Mouse (Mus musculus) NIH3T3 (cell line): ENCODE data around the gene Plppr5.

Experiments used
- DNase-seq: peaks from one replicate; pipeline ENCODE4 v3.0.0-alpha.2; 2012; ENCODE audit warnings: low read depth

Plppr5 gene

DNA sequence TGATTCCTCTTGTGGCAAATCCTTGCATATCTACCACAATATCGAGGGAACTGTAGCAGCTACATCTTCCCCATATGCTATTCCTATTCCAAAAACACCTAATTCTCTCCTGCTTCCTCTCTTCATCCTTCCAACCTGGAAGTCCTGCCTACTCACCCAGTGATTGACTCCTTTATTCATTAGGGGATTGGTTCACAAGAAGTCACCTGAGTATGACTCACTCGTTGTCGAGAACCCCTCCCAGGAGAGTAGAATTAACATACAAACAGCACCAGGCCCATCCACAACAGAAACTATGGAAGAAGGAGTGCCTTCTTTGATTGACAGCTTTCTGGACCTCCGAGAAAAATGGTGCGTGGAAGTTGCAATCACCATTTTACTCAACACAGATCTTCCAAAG is 121.7 kb downstream of the Plppr5 start:
- DNase-seq = peak; percentile 38

DNA sequence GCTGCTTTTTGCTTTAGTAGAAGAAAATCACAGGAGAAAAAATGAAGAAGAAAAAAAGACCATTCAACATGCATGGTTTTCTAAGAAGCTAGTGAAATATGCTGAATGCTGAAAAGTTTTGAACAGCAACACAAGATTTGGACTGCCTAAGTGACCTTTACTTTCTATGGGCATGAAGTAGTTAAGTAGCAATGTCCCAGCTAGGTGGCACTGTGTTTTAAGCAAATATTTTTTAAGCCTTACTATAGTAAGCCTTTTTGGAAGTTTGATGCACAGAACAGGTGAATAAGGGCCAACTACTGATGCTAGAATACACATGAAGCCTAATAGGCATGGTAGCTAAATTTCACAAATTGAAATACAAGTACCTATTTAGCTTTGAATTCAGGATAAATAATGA is 134.2 kb downstream of the Plppr5 start:
- DNase-seq = peak; percentile 16

DNA sequence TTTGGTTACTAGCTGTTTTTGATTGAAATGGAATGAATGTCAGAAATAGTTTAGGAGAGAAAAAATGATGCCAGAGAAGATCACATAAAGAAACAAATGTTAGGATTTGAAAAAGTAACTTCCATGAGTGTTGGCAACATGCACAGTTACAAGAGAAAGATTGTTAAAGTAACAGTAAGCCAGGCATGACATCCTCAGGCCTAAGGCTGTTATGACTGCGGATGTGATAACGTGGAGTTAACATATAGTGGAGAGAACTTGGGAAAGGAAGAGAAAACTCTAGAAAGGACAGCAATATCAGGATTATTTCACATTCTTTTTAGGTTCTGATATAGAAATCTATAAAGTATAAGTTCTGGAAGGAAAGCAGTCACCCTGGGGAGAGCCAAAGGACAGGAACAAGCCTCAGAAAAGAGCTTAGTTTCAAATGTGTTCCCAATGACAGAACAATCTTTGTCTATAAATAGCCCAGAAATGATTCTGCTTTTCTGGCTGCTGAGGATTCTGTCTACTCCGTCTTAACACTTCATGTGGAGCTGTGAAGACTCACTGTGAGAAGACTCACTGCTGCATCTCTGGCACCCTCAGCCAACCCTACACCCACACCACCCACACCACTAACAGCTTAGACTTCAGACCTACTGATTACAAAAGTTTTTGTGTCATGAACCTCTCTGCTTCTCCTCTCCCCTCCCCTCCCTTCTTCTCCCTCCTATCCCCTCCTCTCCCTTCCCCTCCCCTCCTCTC is 142.1 kb downstream of the Plppr5 start:
- DNase-seq = no peak

- DNase-seq = no peak
Measured at GRCm38 (mm10) chr3:117723390-117723789, 148.8 kb downstream of the Plppr5 start.

- DNase-seq = no peak
Measured at GRCm38 (mm10) chr3:117724521-117724920, 149.9 kb downstream of the Plppr5 start.

GRCm38 (mm10) chr3:117725501-117725900 is 150.9 kb downstream of the Plppr5 start:
- no peak for DNase-seq

GRCm38 (mm10) chr3:117728136-117728535 is 153.5 kb downstream of the Plppr5 start:
- DNase-seq = peak; percentile 23

GRCm38 (mm10) chr3:117729121-117730072 is 154.8 kb downstream of the Plppr5 start:
- no peak for DNase-seq

- DNase-seq = no peak
Measured at GRCm38 (mm10) chr3:117731545-117731944, 156.9 kb downstream of the Plppr5 start.

- no peak for DNase-seq
Measured at GRCm38 (mm10) chr3:117732661-117733060, 158.0 kb downstream of the Plppr5 start.
